Mouse (Mus musculus): ENCODE measurements around the gene Map6. TPM values are rescaled to one million over a fixed set of nuclear protein-coding genes. Genes with fewer than 3 reads are reported as not detected.

Gene Map6
- polyA plus RNA-seq, 1 experiment from 2014 or later = 43.1 TPM

DNA sequence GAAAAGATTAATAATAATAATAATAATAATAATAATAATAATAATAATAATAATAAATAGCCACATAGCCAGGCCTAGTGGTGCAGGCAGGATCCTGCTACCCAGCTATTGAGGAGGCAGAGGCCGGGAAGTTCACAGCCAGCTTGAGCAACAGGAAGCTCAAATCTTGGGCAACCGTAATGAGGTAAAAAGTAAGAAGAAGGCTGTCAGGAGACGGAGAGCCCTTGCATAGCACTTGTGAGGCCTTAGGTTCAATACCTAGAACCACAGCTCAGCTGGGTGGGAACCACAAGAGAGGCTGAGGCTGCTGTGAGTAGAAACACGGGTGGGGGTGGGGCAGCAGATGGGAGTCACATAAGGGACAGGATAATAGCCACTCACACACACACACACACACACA, 47.3 kb downstream of the Map6 start:
- no peak overlapping the region for H3K4me2 ChIP-seq
- no peak overlapping the region for H3K27ac ChIP-seq (ENCODE audit: low read depth, low read length)
- peaks cover 29% of the 10 kb centered on the region for H3K4me1 ChIP-seq (ENCODE audit: control insufficient read depth, insufficient read depth, low read length)
- H3K9ac ChIP-seq (ENCODE audit: low read length) = no peak overlapping the region
- WGBS = 86% methylated on average over 4 of the region's 4 CpGs
- H3K4me3 ChIP-seq (ENCODE audit: low read depth, low read length) = no peak overlapping the region
- peaks cover 44% of the 10 kb centered on the region for H3K27me3 ChIP-seq (ENCODE audit: control insufficient read depth, insufficient read depth, low read length)
- H3K36me3 ChIP-seq (ENCODE audit: control insufficient read depth, insufficient read depth, low read length) = peaks cover 6% of the 10 kb centered on the region; the same call in 1 of the 2 replicates
- DNase-seq (ENCODE audit: low spot score, missing footprints) (no peak), ATAC-seq (ENCODE audit: low FRiP score) (no peak)
- H3K9me3 ChIP-seq (ENCODE audit: control insufficient read depth, low read length) = no peaks in the 10 kb centered on the region

DNA sequence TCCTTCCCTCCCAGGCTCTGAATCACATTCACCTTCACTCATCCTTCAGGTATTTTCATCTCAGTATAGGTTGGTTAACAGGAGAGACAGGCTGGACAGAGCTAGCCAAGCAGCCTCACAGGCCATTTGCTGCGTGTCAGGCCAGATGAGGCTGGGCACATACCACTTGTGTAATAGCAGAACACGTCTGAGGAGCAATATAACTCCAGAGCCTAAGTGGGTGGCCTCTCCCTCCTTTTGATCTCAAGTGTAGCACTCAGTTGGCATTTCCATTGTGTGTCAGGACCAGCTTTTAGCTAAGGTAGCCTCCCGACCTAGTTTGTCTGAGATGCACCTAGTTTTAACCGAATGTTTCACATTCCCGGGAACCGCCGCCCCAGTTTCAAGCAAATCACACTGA, 49.0 kb downstream of the Map6 start:
- ATAC-seq (ENCODE audit: low FRiP score) (no peak), DNase-seq (ENCODE audit: low spot score, missing footprints) (no peak)
- Histone ChIP-seq H3K4me2 (no peak overlapping the region), H3K27me3 (ENCODE audit: control insufficient read depth, insufficient read depth, low read length) (peaks cover 44% of the 10 kb centered on the region), H3K9me3 (ENCODE audit: control insufficient read depth, low read length) (no peaks in the 10 kb centered on the region), H3K4me3 (ENCODE audit: low read depth, low read length) (no peak overlapping the region), H3K4me1 (ENCODE audit: control insufficient read depth, insufficient read depth, low read length) (peaks cover 35% of the 10 kb centered on the region), H3K9ac (ENCODE audit: low read length) (no peak overlapping the region), H3K36me3 (ENCODE audit: control insufficient read depth, insufficient read depth, low read length) (peaks cover 6% of the 10 kb centered on the region; the same call in 1 of the 2 replicates), H3K27ac (ENCODE audit: low read depth, low read length) (no peak overlapping the region)
- 87% methylated on average over 7 of the region's 7 CpGs for WGBS

DNA sequence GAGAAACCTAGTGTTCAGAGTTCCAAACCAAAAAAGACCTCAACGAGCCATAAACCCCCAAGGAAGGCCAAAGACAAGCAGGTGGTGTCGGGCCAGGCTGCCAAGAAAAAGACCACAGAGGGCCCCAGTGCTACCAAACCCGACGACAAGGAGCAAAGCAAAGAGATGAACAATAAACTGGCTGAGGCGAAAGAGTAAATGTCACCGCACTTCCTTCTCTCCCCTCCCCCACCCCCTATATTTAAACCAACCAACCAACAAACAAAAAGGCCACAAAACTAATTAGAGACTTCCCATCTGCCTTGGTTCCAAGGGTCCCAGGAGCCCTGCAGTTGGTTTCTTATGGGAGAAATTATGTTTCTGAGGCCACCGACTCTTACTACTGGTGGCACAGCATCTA, 50.2 kb downstream of the Map6 start:
- Histone ChIP-seq H3K27ac (ENCODE audit: low read depth, low read length) (no peak overlapping the region), H3K9me3 (ENCODE audit: control insufficient read depth, low read length) (no peaks in the 10 kb centered on the region), H3K27me3 (ENCODE audit: control insufficient read depth, insufficient read depth, low read length) (peaks cover 48% of the 10 kb centered on the region), H3K9ac (ENCODE audit: low read length) (no peak overlapping the region), H3K4me2 (no peak overlapping the region), H3K4me1 (ENCODE audit: control insufficient read depth, insufficient read depth, low read length) (peaks cover 23% of the 10 kb centered on the region), H3K4me3 (ENCODE audit: low read depth, low read length) (no peak overlapping the region), H3K36me3 (ENCODE audit: control insufficient read depth, insufficient read depth, low read length) (peaks cover 6% of the 10 kb centered on the region; the same call in 1 of the 2 replicates)
- DNase-seq (ENCODE audit: low spot score, missing footprints) = no peak
- 82% methylated on average over 7 of the region's 7 CpGs for WGBS
- ATAC-seq (ENCODE audit: low FRiP score) = no peak

DNA sequence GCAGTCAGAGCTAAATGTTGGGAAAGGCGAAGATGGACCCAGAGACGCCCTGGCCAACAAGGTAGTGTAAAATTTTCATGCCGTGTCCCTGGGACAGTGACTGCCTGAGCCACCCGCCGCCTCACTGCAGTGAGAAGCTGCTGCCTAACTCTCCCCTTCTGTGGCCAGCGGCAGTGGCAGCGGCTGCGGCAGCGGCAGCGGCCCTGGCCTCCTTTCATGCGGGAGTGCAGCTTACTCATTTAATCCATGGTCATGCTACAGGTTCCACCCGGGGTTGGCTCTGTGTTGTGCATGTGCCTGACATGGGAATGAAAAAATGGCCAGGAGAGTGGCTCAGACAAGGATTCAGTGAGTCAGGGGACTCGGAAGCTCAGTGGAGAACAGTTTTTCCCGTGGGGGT, 53.3 kb downstream of the Map6 start:
- no peak overlapping the region for H3K9ac ChIP-seq (ENCODE audit: low read length)

DNA sequence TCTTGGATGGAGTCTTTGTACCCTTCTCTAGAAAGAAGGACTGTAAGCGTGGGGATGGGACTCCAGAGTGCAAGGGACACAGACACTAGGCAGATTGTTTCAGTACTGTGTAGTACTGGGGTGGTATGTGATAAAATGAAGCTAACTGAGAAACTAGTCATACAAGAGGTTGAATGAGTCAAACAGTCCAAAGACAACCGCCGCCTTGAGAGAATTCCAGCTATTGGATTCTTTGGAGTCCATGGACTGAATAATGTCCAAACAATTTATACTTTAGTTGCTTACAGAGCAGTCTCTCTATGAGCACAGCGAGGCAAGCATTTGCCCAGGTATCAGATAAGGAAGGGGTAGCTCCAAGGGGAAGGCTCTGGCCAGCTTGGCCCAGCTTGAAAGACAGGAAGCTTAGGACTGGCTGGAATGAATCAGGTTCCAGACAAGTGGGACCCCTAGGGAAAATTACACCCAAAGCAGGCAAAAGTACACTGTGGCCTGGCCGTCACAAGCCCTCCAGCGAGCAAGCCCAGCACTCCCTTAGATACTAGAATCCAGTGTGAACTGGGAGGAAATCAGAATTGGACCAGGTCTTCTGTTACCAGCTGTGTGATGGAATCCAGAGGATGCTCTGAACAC, 55.6 kb downstream of the Map6 start:
- no peak for DNase-seq (ENCODE audit: low spot score, missing footprints)
- WGBS = 92% methylated on average over 6 of the region's 6 CpGs
- H3K27me3 ChIP-seq (ENCODE audit: control insufficient read depth, insufficient read depth, low read length) = peaks cover 15% of the 10 kb centered on the region

More for the DNA sequence above, 53.3 kb downstream of the Map6 start:
- DNase-seq (ENCODE audit: low spot score, missing footprints) = no peak
- WGBS = 42% methylated on average over 14 of the region's 14 CpGs
- no peak for ATAC-seq (ENCODE audit: low FRiP score)
- no peaks in the 10 kb centered on the region for H3K9me3 ChIP-seq (ENCODE audit: control insufficient read depth, low read length)
- H3K36me3 ChIP-seq (ENCODE audit: control insufficient read depth, insufficient read depth, low read length) = peaks cover 6% of the 10 kb centered on the region; the same call in 1 of the 2 replicates
- no peak overlapping the region for H3K27ac ChIP-seq (ENCODE audit: low read depth, low read length)
- H3K4me3 ChIP-seq (ENCODE audit: low read depth, low read length) = no peak overlapping the region
- H3K4me1 ChIP-seq (ENCODE audit: control insufficient read depth, insufficient read depth, low read length) = peaks cover 16% of the 10 kb centered on the region
- no peak overlapping the region for H3K4me2 ChIP-seq
- H3K27me3 ChIP-seq (ENCODE audit: control insufficient read depth, insufficient read depth, low read length) = peaks cover 35% of the 10 kb centered on the region

DNA sequence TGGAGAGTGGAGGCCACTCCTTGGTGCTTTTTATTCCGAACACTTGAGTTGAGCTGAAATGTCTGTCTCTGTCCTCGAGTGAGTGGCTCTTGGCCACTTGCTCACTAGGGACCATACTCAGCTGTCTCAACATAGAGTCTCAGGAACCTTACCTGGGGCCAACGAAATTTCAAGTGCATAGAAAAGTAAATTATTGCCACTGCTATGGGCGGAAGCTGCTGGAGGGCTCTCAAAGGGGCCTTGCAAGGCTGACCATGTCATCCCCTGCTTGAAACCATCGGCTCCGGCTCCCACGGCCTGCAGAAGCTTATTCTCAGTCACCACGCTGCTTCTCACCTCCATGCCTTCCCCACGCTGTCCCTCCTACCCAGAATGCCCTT, 56.1 kb downstream of the Map6 start:
- Histone ChIP-seq H3K4me2 (no peak overlapping the region), H3K27ac (ENCODE audit: low read depth, low read length) (no peak overlapping the region), H3K4me3 (ENCODE audit: low read depth, low read length) (no peak overlapping the region), H3K9me3 (ENCODE audit: control insufficient read depth, low read length) (no peaks in the 10 kb centered on the region), H3K9ac (ENCODE audit: low read length) (no peak overlapping the region), H3K27me3 (ENCODE audit: control insufficient read depth, insufficient read depth, low read length) (peaks cover 10% of the 10 kb centered on the region), H3K4me1 (ENCODE audit: control insufficient read depth, insufficient read depth, low read length) (peaks cover 16% of the 10 kb centered on the region), H3K36me3 (ENCODE audit: control insufficient read depth, insufficient read depth, low read length) (no peaks in the 10 kb centered on the region)
- DNase-seq (ENCODE audit: low spot score, missing footprints) (no peak), ATAC-seq (ENCODE audit: low FRiP score) (no peak)
- WGBS = 89% methylated on average over 9 of the region's 9 CpGs

More for the DNA sequence above, 55.6 kb downstream of the Map6 start:
- ATAC-seq (ENCODE audit: low FRiP score) = no peak
- no peak overlapping the region for H3K9ac ChIP-seq (ENCODE audit: low read length)
- H3K4me3 ChIP-seq (ENCODE audit: low read depth, low read length) = no peak overlapping the region
- H3K36me3 ChIP-seq (ENCODE audit: control insufficient read depth, insufficient read depth, low read length) = no peaks in the 10 kb centered on the region
- no peak overlapping the region for H3K27ac ChIP-seq (ENCODE audit: low read depth, low read length)
- H3K9me3 ChIP-seq (ENCODE audit: control insufficient read depth, low read length) = no peaks in the 10 kb centered on the region
- H3K4me2 ChIP-seq = no peak overlapping the region
- H3K4me1 ChIP-seq (ENCODE audit: control insufficient read depth, insufficient read depth, low read length) = peaks cover 16% of the 10 kb centered on the region

DNA sequence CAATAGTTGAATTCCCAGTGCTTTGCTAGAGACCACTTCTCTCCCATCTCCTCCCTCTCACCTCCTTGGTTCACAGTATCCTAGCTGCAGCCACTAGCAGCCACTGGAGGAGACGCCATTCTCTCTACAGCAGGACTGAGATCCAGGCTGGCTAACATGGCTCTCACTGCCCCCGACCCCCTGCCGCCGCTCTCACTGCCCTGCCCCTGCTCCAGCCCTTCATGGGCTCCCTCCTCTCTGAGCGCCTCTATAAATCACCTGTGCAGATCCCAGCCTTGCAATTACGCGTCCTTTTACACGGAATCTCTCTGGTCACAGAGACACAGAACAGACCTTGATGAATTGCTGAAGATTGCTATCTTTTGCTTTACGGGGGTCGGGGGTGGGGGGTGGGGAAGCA, 57.6 kb downstream of the Map6 start:
- Histone ChIP-seq H3K4me3 (ENCODE audit: low read depth, low read length) (no peak overlapping the region), H3K4me2 (no peak overlapping the region), H3K9me3 (ENCODE audit: control insufficient read depth, low read length) (no peaks in the 10 kb centered on the region), H3K27me3 (ENCODE audit: control insufficient read depth, insufficient read depth, low read length) (peaks cover 3% of the 10 kb centered on the region; the same call in 1 of the 2 replicates), H3K9ac (ENCODE audit: low read length) (no peak overlapping the region), H3K27ac (ENCODE audit: low read depth, low read length) (no peak overlapping the region), H3K36me3 (ENCODE audit: control insufficient read depth, insufficient read depth, low read length) (no peaks in the 10 kb centered on the region), H3K4me1 (ENCODE audit: control insufficient read depth, insufficient read depth, low read length) (peaks cover 18% of the 10 kb centered on the region)
- no peak for ATAC-seq (ENCODE audit: low FRiP score)
- WGBS = 36% methylated on average over 10 of the region's 10 CpGs
- DNase-seq (ENCODE audit: low spot score, missing footprints) = no peak

DNA sequence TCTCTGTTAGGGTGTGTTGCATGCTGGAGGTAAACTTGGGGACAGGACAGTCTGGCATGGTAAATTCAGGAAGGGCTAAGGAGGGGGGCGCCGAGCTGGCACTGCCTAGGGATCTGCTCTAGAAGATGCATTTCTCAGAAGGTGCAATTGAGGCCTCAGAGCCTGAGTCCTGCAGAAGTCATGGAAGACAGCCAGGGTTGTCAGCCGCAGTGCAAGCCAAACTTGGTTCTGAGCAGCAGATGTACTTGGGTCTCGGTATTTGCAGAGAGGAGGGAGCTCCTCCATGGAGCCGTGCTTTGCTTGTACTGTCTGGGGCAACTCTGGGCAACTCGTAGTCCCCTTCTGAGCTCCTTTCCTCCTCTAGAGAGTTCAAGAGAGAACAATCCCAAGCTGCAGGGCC, 58.9 kb downstream of the Map6 start:
- Histone ChIP-seq H3K9ac (ENCODE audit: low read length) (no peak overlapping the region), H3K4me3 (ENCODE audit: low read depth, low read length) (no peak overlapping the region), H3K9me3 (ENCODE audit: control insufficient read depth, low read length) (no peaks in the 10 kb centered on the region), H3K27me3 (ENCODE audit: control insufficient read depth, insufficient read depth, low read length) (peaks cover 3% of the 10 kb centered on the region; the same call in 1 of the 2 replicates), H3K36me3 (ENCODE audit: control insufficient read depth, insufficient read depth, low read length) (no peaks in the 10 kb centered on the region), H3K4me2 (no peak overlapping the region), H3K27ac (ENCODE audit: low read depth, low read length) (no peak overlapping the region), H3K4me1 (ENCODE audit: control insufficient read depth, insufficient read depth, low read length) (peaks cover 11% of the 10 kb centered on the region)
- 76% methylated on average over 6 of the region's 6 CpGs for WGBS
- DNase-seq (ENCODE audit: low spot score, missing footprints) = no peak
- ATAC-seq (ENCODE audit: low FRiP score) = no peak

DNA sequence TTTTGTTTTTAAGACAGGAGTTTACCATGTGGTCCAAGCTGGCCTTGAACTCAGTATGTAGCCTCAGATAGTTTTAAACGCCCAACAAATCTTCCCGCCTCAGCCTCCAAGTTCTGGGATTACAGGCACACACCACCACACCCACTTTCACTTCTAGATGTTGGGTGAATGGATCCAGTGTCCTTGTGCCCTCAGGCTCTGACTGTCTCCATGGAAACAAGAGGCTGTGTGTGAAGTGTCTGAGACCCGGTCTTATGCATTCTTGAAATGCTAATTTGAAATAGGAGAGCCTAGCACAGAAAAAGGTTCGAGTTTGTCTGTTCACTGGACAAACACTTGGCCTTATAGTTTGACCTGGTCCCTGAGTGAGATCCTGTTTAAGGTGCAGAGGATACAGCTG, 61.6 kb downstream of the Map6 start:
- H3K27ac ChIP-seq (ENCODE audit: low read depth, low read length) = no peak overlapping the region
- H3K36me3 ChIP-seq (ENCODE audit: control insufficient read depth, insufficient read depth, low read length) = no peaks in the 10 kb centered on the region
- H3K4me3 ChIP-seq (ENCODE audit: low read depth, low read length) = no peak overlapping the region
- DNase-seq (ENCODE audit: low spot score, missing footprints) (no peak), ATAC-seq (ENCODE audit: low FRiP score) (no peak)
- WGBS = 48% methylated on average over 4 of the region's 4 CpGs
- no peaks in the 10 kb centered on the region for H3K9me3 ChIP-seq (ENCODE audit: control insufficient read depth, low read length)
- no peaks in the 10 kb centered on the region for H3K27me3 ChIP-seq (ENCODE audit: control insufficient read depth, insufficient read depth, low read length)
- no peak overlapping the region for H3K9ac ChIP-seq (ENCODE audit: low read length)
- H3K4me1 ChIP-seq (ENCODE audit: control insufficient read depth, insufficient read depth, low read length) = peaks cover 11% of the 10 kb centered on the region
- H3K4me2 ChIP-seq = no peak overlapping the region

Measured in midbrain, embryonic 11.5 days (tissue).